11 mouse cellular contexts compared by ENCODE assay signal in the genomic region with DNA sequence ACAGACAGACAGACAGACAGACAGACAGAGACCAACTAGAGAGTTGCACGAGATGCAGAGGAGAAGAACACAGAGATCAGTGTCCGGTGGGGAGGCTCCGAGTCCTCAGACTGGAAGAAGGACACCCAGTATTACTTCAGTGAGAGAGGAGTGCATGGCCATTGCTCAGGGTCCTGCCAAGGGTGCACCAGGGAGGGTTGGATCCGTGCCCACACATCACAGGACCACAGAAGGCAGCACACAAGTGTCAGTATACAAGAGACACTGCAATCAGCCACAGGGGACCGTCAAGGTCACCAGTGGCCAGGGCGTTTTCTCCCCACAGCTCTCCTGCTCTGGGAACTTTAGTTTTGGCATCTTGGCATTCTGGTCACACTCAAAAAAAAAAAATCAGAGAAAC.
DNase-seq lines count a peak whose midpoint lies in the region; ATAC-seq and TF ChIP-seq lines count a peak whose summit lies in the region.
"Had no signal": no experiment of that assay in that cellular context is flagged by ENCODE, and none has a peak within 500 bp of the region (broad histone marks: within the 10 kb centered on the region; RNA-seq: fewer than 3 reads in every experiment).

No protein-coding gene starts in this region.

- no peak for TF ChIP-seq POLR2A in kidney, adult 2 months (IDR thresholded peaks at IDR 0.05; ENCODE audit: low read depth, low read length)

- 0 out of 2 replicates have a peak, but pooled peaks cover 3% of the 10 kb centered on the region for H3K36me3 ChIP-seq in kidney, adult 2 months (ENCODE audit: control insufficient read depth, insufficient read depth, low read length)
- 0 out of 2 replicates have a peak, but pooled peaks cover 15% of the 10 kb centered on the region for H3K36me3 ChIP-seq in kidney, embryonic 16.5 days (ENCODE audit: insufficient read depth, low read length)

- ATAC-seq in kidney, embryonic 16.5 days (ENCODE audit: low FRiP score, low TSS enrichment), result no peak
- ATAC-seq: forebrain, embryonic 16.5 days; midbrain, embryonic 16.5 days had no signal

- no peaks in the 10 kb centered on the region for H3K9me3 ChIP-seq in kidney, embryonic 16.5 days (ENCODE audit: low read length)
- H3K9me3 ChIP-seq: limb, embryonic 12.5 days had no signal

- H3K4me3 ChIP-seq in kidney, adult 2 months (ENCODE audit: insufficient read depth, low read depth, low read length), result no peak overlapping the region
- no peak overlapping the region for H3K4me3 ChIP-seq in kidney, embryonic 16.5 days (ENCODE audit: low read length)
- H3K4me3 ChIP-seq: limb, embryonic 12.5 days had no signal

- no peak overlapping the region for H3K27ac ChIP-seq in kidney, adult 2 months (ENCODE audit: insufficient read depth, low read depth, low read length)
- no peak overlapping the region for H3K27ac ChIP-seq in kidney, embryonic 16.5 days (ENCODE audit: low read length)
- H3K27ac ChIP-seq: limb, embryonic 12.5 days had no signal

- DNase-seq in cerebellum, adult 18-20 months, result peak; percentile 12 to 13
- no peak for DNase-seq in cerebellum, adult 8-10 months
- peak; percentile 39 for DNase-seq in kidney, adult 2 months
- peak; percentile 70 for DNase-seq in adrenal gland, postnatal 10 days
- peak; percentile 51 to 58 for DNase-seq in heart, postnatal 14 days
- DNase-seq in layer of hippocampus, adult 9-11 months, result no peak
- DNase-seq in layer of hippocampus, postnatal 14 days (ENCODE audit: low spot score in 2 of 2), result no peak

- no peaks in the 10 kb centered on the region for H3K27me3 ChIP-seq in kidney, adult 2 months (replicated peaks; ENCODE audit: control insufficient read depth, insufficient read depth, low read length)
- H3K27me3 ChIP-seq in kidney, embryonic 16.5 days (ENCODE audit: insufficient read depth, low read length), result no peaks in the 10 kb centered on the region
- H3K27me3 ChIP-seq: limb, embryonic 12.5 days had no signal

- no peak overlapping the region for H3K9ac ChIP-seq in kidney, embryonic 16.5 days (replicated peaks; ENCODE audit: low read length)
- H3K9ac ChIP-seq: limb, embryonic 12.5 days had no signal

- no peaks in the 10 kb centered on the region for H3K4me1 ChIP-seq in kidney, adult 2 months (ENCODE audit: control insufficient read depth, insufficient read depth, low read length)
- H3K4me1 ChIP-seq in kidney, embryonic 16.5 days (ENCODE audit: insufficient read depth, low read length), result no peaks in the 10 kb centered on the region
- H3K4me1 ChIP-seq: limb, embryonic 12.5 days had no signal

- 74% methylated on average over 6 of the region's 6 CpGs for WGBS in kidney, adult 2 months
- 85% methylated on average over 6 of the region's 6 CpGs for WGBS in kidney, embryonic 16.5 days

- no peak overlapping the region for H3K4me2 ChIP-seq in kidney, embryonic 16.5 days (replicated peaks; ENCODE audit: low read depth, low read length)
- H3K4me2 ChIP-seq: limb, embryonic 12.5 days had no signal

- intact Hi-C loops in heart, postnatal 14 days (cut with DNase I), result loop anchor here (5.0 kb wide), 4 partner anchors 61 to 161 kb away; a partner anchor contains a TSS

- TF ChIP-seq CTCF in kidney, adult 2 months (conservative IDR thresholded peaks at IDR 0.05; ENCODE audit: insufficient read depth, insufficient read length, low read depth, low read length), result no peak

Comparison
In these comparisons a context has a peak if more than half of its experiments do, and no peak if none do; other contexts are left out.
1. DNase-seq: peak in cerebellum, adult 18-20 months (2 of 2), kidney, adult 2 months (single experiment), adrenal gland, postnatal 10 days (single experiment) and heart, postnatal 14 days (2 of 2); none in cerebellum, adult 8-10 months (single experiment), layer of hippocampus, adult 9-11 months (single experiment) and layer of hippocampus, postnatal 14 days (0 of 2).